Mouse (Mus musculus) lung, postnatal 25 days (tissue): ENCODE results near the gene Flg2.

Experiments
- DNase-seq: peaks from one replicate; pipeline ENCODE4 v3.0.0; 2022; ENCODE audit warnings: low spot score

The Flg2 gene

GRCm38 (mm10) chr3:93196978-93197377 lies at the start of gene Flg2:
Flg2 (plus strand) TSS chr3:93197278.
- no peak for DNase-seq

GRCm38 (mm10) chr3:93162502-93162901 lies 34.6 kb upstream of the Flg2 start:
- DNase-seq: no peak

- DNase-seq: no peak
Measured at GRCm38 (mm10) chr3:93162996-93163592, 34.0 kb upstream of the Flg2 start.

GRCm38 (mm10) chr3:93180856-93181255 lies 16.2 kb upstream of the Flg2 start:
- DNase-seq: no peak

GRCm38 (mm10) chr3:93201955-93202354 lies 4.9 kb downstream of the Flg2 start:
- no peak for DNase-seq

GRCm38 (mm10) chr3:93202499-93202898 lies 5.4 kb downstream of the Flg2 start:
- no peak for DNase-seq
